Mouse (Mus musculus) heart, embryonic 12.5 days (tissue): Measurements from ENCODE around the gene Arhgef18. TPM values are rescaled to one million over a fixed set of nuclear protein-coding genes. Genes with fewer than 3 reads are reported as not detected.

ENCODE experiments used
- ATAC-seq: fragments of 200-750 bp; cut with Nextera tagmentation; 2 replicates; pipeline ENCODE4 v1.8.0; 2017; ENCODE audit warnings: moderate TSS enrichment, moderate library complexity; ENCODE audit not compliant: insufficient number of reproducible peaks, low FRiP score
- H3K27ac ChIP-seq: fragments of 300-500 bp; sonication (generic); 2 replicates; pipeline ENCODE4 v1.5.1; 2016; ENCODE audit warnings: mild to moderate bottlenecking, moderate library complexity; ENCODE audit not compliant: poor library complexity, severe bottlenecking
- H3K27me3 ChIP-seq: fragments of 300-500 bp; sonication (generic); replicated peaks from 2 replicates; pipeline ENCODE4 v1.6.1; 2016; ENCODE audit warnings: mild to moderate bottlenecking, moderate library complexity
- H3K36me3 ChIP-seq: fragments of 300-500 bp; sonication (generic); 2 replicates; pipeline ENCODE4 v1.6.1; 2016; ENCODE audit warnings: mild to moderate bottlenecking, moderate library complexity
- H3K4me1 ChIP-seq: fragments of 300-500 bp; sonication (generic); replicated peaks from 2 replicates; pipeline ENCODE4 v1.6.1; 2016; ENCODE audit warnings: mild to moderate bottlenecking
- H3K4me2 ChIP-seq: fragments of 300-500 bp; sonication (generic); 2 replicates; pipeline ENCODE4 v1.6.1; 2016; ENCODE audit warnings: mild to moderate bottlenecking, moderate library complexity
- H3K4me3 ChIP-seq: fragments of 300-500 bp; sonication (generic); 2 replicates; pipeline ENCODE4 v1.5.1; 2016; ENCODE audit warnings: mild to moderate bottlenecking
- H3K9ac ChIP-seq: fragments of 300-500 bp; sonication (generic); 2 replicates; pipeline ENCODE4 v1.6.1; 2016; ENCODE audit warnings: mild to moderate bottlenecking, moderate library complexity
- H3K9me3 ChIP-seq: fragments of 300-500 bp; sonication (generic); replicated peaks from 2 replicates; pipeline ENCODE4 v1.6.1; 2016; ENCODE audit warnings: mild to moderate bottlenecking, moderate library complexity
- WGBS: fragments of 180-500 bp; shearing (Covaris S2); methylation state at CpG from one replicate; pipeline ENCODE4 v1.1.7; 2016; 5-methylcytosine and 5-hydroxymethylcytosine counted together
- polyA plus RNA-seq: library from polyadenylated mRNA; unstranded; fragments of >200 nt; fragmentation: Nextera tagmentation; extraction: Ambion mirVana; gene quantifications from 2 replicates; pipeline ENCODE4 v1.2.1, GENCODE M21; 2016

Arhgef18 gene
- polyA plus RNA-seq, 1 experiment from 2014 or later = 7.1 TPM

DNA sequence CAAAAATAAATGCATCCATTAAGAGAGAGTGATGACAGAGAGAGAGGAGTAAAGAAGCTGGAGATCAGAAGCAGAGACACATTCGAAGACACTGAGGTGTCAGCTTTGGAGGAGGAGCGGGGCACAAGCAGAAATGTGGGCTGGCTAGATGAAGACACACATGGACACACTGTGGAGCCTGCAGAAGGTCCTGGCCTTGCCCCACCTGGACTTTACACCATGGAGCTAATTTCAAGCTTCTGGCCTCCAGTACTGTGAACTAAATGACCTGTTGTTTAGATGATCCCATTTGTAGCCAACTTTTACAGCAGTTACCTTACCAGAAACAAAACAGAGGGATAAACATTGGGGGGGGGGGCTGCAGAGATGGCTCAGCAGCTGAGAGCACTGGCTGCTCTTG is 70.4 kb downstream of the Arhgef18 start:
- ATAC-seq = no peak
- no peak overlapping the region for H3K4me3 ChIP-seq
- no peak overlapping the region for H3K27ac ChIP-seq
- no peak overlapping the region for H3K4me2 ChIP-seq
- H3K27me3 ChIP-seq = no peaks in the 10 kb centered on the region
- H3K9ac ChIP-seq = no peak overlapping the region
- H3K36me3 ChIP-seq = peaks cover 13% of the 10 kb centered on the region; the same call in 1 of the 2 replicates
- no peaks in the 10 kb centered on the region for H3K9me3 ChIP-seq
- 72% methylated on average over 2 of the region's 2 CpGs for WGBS
- 0 out of 2 replicates have a peak, but pooled peaks cover 6% of the 10 kb centered on the region for H3K4me1 ChIP-seq

DNA sequence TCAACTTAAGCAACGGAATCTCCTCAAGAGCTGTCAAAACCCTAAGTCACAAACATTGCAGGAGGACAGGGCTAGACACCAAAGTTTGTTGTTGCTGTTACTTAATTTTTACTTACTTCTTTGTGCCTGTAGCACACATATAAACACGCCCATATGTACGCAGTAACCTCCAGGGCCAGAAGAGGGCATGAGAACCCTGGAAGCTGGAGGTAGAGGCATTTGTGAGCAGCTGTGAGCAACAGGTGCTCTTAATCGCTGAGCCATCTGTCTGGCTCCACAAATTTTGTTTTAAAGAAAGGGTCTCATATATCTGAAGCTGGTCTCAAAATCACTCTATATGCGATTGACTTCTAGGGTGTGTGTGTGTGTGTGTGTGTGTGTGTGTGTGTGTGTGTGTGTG is 71.5 kb downstream of the Arhgef18 start:
- Histone ChIP-seq H3K9ac (no peak overlapping the region), H3K9me3 (no peaks in the 10 kb centered on the region), H3K27me3 (no peaks in the 10 kb centered on the region), H3K4me2 (no peak overlapping the region), H3K4me1 (0 out of 2 replicates have a peak, but pooled peaks cover 6% of the 10 kb centered on the region), H3K36me3 (peaks cover 4% of the 10 kb centered on the region; the same call in 1 of the 2 replicates), H3K27ac (no peak overlapping the region), H3K4me3 (no peak overlapping the region)
- no peak for ATAC-seq
- WGBS = 55% methylated on average over 5 of the region's 5 CpGs

DNA sequence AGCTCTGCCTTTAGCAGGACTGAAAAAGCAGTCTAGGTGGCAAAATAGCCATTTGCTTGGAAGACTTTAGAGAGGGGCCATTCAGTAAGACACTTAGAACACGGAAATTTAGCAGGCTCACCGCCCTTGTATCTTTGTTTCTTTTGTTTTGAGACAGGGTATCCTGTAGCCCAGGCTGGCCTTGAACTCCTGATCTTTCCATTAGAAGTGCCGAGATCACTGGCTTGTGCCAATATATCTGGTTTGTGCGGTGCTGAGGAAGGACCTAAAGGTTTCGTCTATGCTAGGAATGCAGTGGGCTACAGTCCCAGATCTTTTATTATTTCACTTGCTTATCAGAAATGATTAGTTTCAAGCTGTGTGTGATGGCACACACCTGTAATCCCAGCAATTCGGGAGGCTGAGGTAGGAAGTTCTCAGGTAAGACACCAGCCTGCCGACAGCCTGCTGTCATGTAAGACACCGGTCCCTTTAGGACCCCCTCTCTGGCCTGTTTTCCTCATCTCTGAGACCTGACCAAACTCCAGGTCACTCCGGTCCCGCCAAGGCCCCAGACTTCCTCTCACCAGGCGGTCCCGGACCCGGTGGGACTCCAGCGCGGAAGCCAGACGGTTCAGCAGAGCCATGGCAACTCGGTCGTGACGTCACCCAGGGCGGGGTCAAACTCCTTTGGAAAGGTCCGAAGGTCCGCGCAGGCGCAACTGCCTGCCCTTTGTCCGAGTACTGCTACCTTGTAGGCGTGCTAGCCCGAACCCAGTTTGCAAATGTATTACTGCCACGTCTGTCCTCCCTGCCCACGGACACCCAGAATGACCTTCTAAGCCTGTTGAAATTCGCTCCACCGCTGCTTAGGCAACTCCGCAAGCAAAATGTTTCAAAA is 74.4 kb downstream of the Arhgef18 start, which contains the start of gene Pex11g:
Gene Pex11g, minus strand, starts transcription at position 675 of the 880 bp plus-strand sequence.
- no peaks in the 10 kb centered on the region for H3K36me3 ChIP-seq
- peak; percentile 95 for ATAC-seq
- peak within 1 kb of the TSS; percentile 75 for H3K9ac ChIP-seq
- peak within 1 kb of the TSS; percentile 51 for H3K4me3 ChIP-seq
- H3K27ac ChIP-seq = peak within 1 kb of the TSS; percentile 74
- 6% methylated on average over 32 of the region's 32 CpGs for WGBS
- peak within 1 kb of the TSS; percentile 69 for H3K4me2 ChIP-seq
- no peaks in the 10 kb centered on the region for H3K9me3 ChIP-seq
- H3K4me1 ChIP-seq = 0 out of 2 replicates have a peak, but pooled peaks cover 6% of the 10 kb centered on the region
- no peaks in the 10 kb centered on the region for H3K27me3 ChIP-seq

DNA sequence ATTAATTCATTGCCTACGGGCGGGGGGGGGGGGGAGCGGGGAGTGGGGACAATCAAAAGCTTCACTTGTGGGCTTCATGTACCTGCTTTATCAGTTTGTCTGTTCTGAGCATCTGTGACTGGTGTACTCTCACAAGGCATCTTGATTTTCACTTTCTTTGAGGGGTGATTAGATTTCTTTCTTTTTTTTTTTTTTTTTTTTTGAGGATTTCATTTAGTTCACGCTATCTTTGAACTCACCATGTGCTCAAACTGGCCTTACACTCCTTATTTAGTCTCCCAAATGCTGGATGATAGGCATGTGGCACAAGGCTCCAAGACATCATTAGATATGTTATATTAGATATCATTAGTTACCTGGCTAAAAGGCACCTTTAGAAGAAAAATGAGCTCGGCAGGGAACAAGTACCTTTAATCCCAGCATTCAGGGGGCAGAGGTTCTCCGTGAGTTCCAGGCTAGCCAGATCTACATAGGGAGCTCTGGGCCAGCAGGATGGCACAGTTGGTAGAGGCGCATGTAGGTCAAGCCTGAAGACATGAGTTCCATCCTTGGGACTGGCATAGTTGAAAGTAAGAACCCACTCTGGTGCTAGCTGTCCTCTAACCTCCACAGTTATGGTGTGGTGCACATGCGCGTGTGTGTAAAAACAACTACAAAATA is 75.2 kb downstream of the Arhgef18 start:
- Histone ChIP-seq H3K27me3 (no peaks in the 10 kb centered on the region), H3K9me3 (no peaks in the 10 kb centered on the region), H3K27ac (peak overlapping the region; percentile 74; the same call in 1 of the 2 replicates), H3K4me3 (peak overlapping the region; percentile 51), H3K4me1 (0 out of 2 replicates have a peak, but pooled peaks cover 6% of the 10 kb centered on the region), H3K4me2 (peak overlapping the region; percentile 69), H3K36me3 (no peaks in the 10 kb centered on the region), H3K9ac (peak overlapping the region; percentile 75)
- no peak for ATAC-seq
- WGBS = 53% methylated on average over 9 of the region's 9 CpGs

DNA sequence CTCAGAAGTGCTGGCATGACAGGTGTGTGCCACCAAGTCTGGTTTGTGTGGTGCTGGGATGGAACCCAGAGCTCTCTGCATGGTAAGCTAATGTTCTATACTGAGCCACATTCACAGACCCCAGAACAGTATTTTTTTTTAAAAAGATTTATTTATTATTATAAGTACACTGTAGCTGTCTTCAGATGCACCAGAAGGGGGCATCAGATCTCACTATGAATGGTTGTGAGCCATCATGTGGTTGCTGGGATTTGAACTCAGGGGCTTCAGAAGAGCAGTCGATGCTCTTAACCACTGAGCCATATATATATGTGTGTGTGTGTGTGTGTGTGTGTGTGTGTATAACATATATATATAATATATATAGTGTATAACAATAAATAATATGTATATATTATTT is 76.0 kb downstream of the Arhgef18 start:
- 94% methylated on average over 1 of the region's 1 CpGs for WGBS
- H3K4me2 ChIP-seq = no peak overlapping the region

DNA sequence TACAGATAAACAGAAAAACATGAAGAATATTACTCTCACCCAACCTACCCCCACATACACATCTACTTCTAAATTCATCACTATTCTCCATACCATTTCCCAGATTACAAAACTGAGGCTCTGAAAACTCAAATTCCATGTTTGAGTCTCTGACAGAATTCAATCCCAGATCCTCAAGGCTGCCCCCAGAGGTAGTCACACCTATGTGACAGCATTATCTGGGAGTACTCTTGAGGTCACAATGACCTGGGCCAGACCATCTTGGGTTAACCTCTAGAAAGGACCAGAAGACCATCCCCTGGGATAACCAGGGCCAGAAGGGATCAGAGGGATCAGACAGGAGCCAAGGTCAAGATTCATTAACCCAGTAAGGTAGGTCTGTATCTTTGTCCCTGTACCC is 77.8 kb downstream of the Arhgef18 start, which contains the start of gene Tex45:
Gene Tex45, plus strand, starts transcription at position 301 of the 400 bp plus-strand sequence.
- Histone ChIP-seq H3K4me2 (no peak within 1 kb of the TSS), H3K27me3 (no peaks in the 10 kb centered on the region), H3K4me1 (0 out of 2 replicates have a peak, but pooled peaks cover 6% of the 10 kb centered on the region), H3K9me3 (no peaks in the 10 kb centered on the region), H3K4me3 (no peak within 1 kb of the TSS), H3K27ac (no peak within 1 kb of the TSS), H3K36me3 (no peaks in the 10 kb centered on the region), H3K9ac (no peak within 1 kb of the TSS)
- no peak for ATAC-seq

More for the DNA sequence above, 76.0 kb downstream of the Arhgef18 start:
- no peaks in the 10 kb centered on the region for H3K9me3 ChIP-seq
- ATAC-seq = no peak
- H3K4me3 ChIP-seq = no peak overlapping the region
- H3K4me1 ChIP-seq = 0 out of 2 replicates have a peak, but pooled peaks cover 6% of the 10 kb centered on the region
- no peak overlapping the region for H3K27ac ChIP-seq
- H3K36me3 ChIP-seq = no peaks in the 10 kb centered on the region
- no peaks in the 10 kb centered on the region for H3K27me3 ChIP-seq
- no peak overlapping the region for H3K9ac ChIP-seq

DNA sequence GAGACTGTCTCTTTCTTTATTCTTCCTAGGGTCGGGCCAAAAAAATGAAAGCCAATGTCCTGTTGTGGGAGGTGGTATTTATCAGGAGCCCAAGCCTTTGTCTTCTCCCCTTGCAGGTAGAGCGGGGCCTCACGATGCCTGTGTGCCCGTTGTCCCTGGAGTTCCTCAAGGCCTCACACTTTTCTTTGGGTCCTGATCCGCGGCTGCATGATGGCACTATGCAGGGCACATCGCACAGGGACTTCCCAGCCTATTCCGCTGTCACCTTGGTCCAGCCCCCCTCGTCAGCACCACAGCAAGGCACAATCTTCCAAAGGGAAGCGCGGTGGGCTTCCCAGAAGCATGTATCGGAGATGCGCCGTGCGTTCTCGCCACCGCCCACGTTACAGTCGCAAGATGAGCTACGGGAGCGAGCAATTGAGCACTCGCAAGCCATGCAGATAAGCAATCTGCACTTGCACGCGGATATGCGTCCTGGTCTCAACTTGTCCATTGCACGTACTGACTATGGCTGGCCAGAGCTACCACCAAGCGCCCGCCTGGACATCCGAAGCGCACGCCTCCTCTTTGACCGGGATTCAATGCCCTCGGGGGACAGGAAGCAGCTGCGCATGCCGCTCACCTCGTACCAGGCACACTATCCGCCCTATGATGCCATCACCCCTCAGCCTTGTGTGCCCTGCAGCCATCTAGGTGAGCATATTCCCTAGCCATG is 83.1 kb downstream of the Arhgef18 start:
- H3K9ac ChIP-seq = peak overlapping the region; percentile 12; the same call in 1 of the 2 replicates
- no peaks in the 10 kb centered on the region for H3K36me3 ChIP-seq
- peak overlapping the region; percentile 68 for H3K4me2 ChIP-seq
- no peak for ATAC-seq
- WGBS = 21% methylated on average over 37 of the region's 37 CpGs
- H3K4me1 ChIP-seq = peaks cover 2% of the 10 kb centered on the region; the same call in 1 of the 2 replicates
- H3K27ac ChIP-seq = no peak overlapping the region
- H3K4me3 ChIP-seq = peak overlapping the region; percentile 34
- H3K27me3 ChIP-seq = peaks cover 11% of the 10 kb centered on the region; the same call in 1 of the 2 replicates
- H3K9me3 ChIP-seq = no peaks in the 10 kb centered on the region

DNA sequence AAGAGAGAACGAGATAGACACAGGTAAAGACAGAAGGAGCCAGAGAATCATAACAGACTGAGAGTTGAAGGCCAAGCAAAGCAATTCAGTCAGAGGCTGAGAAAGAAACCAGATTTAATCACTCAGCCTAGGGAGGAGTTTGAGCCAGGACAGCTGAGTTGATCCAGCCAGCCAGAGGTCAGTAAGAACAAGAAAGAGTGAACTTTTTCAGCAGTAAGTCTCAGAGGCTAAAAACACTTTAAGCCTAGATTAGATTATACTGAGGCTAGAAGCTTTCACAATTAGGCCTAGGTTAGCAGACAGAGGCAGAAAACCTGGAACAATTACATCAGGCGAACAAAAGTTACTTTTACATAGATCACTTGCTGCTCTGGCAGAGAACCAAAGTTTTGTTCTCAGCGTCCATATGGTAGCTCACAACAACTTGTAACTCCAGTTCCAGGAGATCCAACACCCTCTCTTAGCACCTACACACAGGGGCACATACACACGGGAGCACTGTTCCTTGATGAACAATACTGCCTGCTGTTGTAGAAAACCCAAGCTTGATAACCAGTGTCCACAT is 87.5 kb downstream of the Arhgef18 start:
- ATAC-seq = no peak
- no peak overlapping the region for H3K27ac ChIP-seq
- peaks cover 2% of the 10 kb centered on the region; the same call in 1 of the 2 replicates for H3K4me1 ChIP-seq
- H3K4me2 ChIP-seq = no peak overlapping the region
- no peak overlapping the region for H3K9ac ChIP-seq
- H3K36me3 ChIP-seq = no peaks in the 10 kb centered on the region
- WGBS = 48% methylated on average over 4 of the region's 4 CpGs
- H3K27me3 ChIP-seq = peaks cover 11% of the 10 kb centered on the region; the same call in 1 of the 2 replicates
- H3K4me3 ChIP-seq = no peak overlapping the region
- no peaks in the 10 kb centered on the region for H3K9me3 ChIP-seq

DNA sequence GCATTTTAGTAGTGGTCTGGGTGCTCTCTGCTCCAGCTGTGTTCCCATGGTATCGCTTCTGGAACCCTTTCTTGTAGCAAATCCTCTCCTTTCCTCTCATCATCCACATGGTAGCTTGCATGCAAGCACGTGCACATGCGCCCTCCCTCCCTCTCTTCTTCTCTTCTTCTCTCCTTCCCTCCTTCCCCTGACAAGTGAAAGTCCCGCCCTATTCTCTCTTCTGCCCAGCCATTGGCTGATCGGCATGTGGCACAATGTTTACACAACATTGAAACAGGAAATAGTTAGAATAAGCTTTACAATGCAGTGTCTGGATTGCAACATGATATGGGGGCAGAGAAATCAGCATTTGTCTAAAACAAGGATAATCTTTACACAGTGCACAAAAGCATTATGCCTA is 88.8 kb downstream of the Arhgef18 start:
- no peaks in the 10 kb centered on the region; the same call in 1 of the 2 replicates for H3K4me1 ChIP-seq
- H3K9ac ChIP-seq = no peak overlapping the region
- no peak overlapping the region for H3K27ac ChIP-seq
- no peak for ATAC-seq
- H3K27me3 ChIP-seq = peaks cover 6% of the 10 kb centered on the region; the same call in 1 of the 2 replicates
- 59% methylated on average over 5 of the region's 5 CpGs for WGBS
- no peaks in the 10 kb centered on the region for H3K36me3 ChIP-seq
- no peak overlapping the region for H3K4me3 ChIP-seq
- no peak overlapping the region for H3K4me2 ChIP-seq
- H3K9me3 ChIP-seq = no peaks in the 10 kb centered on the region

DNA sequence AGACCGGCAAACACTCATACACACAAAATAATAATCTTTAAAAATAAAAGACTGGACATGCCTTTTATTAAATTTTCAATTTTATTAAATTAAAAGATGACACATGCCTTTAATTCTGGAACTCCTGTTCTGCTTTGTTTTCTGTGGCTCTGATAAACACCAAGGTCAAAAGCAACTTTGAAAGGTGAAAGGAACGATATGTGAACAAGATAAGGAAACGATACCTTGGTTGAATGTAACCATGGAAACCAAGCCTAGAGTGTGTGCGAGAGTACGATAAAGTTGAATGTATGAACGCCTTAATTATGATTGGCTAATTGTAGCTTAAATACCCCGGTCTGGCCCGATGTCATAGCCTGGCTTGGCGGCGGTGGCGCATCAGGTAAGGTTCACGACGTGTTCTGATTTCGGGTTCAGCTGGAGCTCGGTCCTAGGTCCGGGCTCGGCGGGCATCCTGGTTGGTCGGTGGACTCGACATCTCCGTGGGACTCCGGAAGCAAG is 89.5 kb downstream of the Arhgef18 start:
- no peak overlapping the region for H3K9ac ChIP-seq
- H3K27me3 ChIP-seq = peaks cover 5% of the 10 kb centered on the region; the same call in 1 of the 2 replicates
- no peak overlapping the region for H3K4me2 ChIP-seq
- H3K36me3 ChIP-seq = no peaks in the 10 kb centered on the region
- H3K4me1 ChIP-seq = no peaks in the 10 kb centered on the region; the same call in 1 of the 2 replicates
- no peak for ATAC-seq
- H3K9me3 ChIP-seq = no peaks in the 10 kb centered on the region
- H3K4me3 ChIP-seq = no peak overlapping the region
- 78% methylated on average over 22 of the region's 22 CpGs for WGBS
- H3K27ac ChIP-seq = no peak overlapping the region
